Mouse (Mus musculus) CD4-positive helper T cell, adult 2 months (primary cell): Measurements from ENCODE around the gene Avp.
A peak's percentile ranks its signal among the peaks of the same experiment; 100 is the strongest.

Experiments
- DNase-seq: peaks from one replicate; pipeline ENCODE4 v3.0.0-alpha.2; 2012; ENCODE audit warnings: low read depth, missing footprints, low spot score

The Avp gene

DNA sequence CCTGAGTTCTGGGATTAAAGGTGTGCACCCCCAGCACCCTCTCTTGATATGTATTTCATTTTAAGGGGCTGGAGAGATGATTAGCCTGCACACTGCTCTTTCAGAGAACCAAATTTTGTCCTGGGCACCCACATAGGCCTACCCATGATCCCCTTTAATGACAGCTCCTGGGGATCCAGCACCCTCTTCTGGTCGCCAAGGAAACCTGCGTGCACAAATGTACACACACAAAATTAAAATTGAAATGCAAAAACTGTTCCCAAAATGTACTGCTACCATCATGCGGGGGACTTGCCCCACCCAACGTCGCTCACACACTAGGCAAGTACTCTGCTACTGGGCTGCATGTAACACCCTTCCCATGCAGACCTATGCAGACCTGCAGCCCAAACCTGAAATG, 7.4 kb downstream of the Avp start:
- no peak for DNase-seq

DNA sequence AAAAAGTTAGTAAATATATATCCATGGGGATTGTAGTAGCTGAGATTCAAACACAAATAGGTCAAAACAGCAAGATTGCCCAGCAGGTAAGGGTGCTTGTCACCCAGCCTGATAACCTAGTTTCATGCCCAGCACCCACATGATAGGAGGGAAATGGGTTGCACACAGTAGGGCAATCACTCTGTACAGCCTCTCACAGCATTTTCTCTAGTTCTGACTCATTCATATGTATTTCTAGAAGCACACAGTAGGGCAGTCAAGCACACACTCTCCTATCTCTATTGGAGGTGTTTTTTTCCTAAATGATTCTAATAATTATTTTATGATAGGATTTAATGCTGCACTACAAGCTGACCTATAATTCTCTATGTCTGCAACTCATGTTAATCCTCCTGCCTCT, 12.4 kb downstream of the Avp start:
- DNase-seq = no peak

DNA sequence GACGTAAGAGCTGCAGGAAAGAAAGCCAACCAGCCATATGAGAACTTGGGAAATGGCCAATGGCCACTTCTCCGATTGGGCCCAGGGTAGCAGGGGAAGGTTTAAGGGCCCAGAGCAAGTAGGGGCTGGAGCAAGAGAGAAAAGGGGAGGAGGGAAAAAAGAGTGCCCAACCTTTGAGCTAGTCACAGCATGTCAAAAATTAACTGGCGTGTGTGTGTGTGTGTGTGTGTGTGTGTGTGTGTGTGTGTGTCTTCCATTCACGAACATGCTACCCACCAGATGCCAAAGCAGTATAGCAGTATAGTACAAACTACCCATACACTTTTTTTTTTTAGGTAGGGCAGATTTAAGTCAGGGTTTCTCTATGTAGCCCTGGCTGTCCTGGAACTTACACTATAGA, 13.4 kb downstream of the Avp start:
- no peak for DNase-seq

DNA sequence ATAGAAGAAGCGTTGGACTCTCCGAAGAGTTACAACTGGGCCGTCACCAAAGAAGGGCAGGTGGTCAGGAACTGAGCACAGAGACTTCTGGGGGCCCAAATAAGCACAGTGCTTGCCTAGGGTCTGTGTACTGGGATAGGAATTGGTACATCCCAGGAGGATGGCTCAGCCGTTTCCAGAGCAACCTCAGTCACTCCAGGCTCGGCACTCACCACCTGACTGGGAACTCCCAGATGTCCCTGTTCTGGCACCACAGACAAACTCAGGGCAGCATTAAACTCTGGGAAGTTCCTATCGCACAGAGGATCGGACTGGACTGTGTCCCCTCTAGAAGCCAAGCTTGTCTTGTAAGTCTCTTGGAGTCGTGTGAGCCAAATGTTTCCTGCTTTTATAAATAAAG, 17.4 kb downstream of the Avp start:
- DNase-seq = no peak

DNA sequence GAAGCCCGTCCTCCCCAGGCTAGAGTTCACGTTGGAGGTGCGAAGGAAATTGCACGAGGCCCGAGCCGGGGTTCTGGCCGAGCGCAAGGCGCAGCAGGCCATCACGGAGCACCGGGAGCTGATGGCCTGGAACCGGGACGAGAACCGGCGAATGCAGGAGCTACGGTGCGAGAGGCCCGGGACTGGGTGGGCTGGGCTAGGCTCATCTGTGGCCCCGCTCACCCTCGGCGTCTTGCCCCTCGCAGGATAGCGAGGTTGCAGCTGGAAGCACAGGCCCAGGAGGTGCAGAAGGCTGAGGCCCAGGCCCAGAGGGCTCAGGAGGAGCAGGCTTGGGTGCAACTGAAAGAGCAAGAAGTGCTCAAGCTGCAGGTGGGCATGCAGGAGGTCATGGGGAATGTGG, 18.3 kb downstream of the Avp start:
- no peak for DNase-seq

DNA sequence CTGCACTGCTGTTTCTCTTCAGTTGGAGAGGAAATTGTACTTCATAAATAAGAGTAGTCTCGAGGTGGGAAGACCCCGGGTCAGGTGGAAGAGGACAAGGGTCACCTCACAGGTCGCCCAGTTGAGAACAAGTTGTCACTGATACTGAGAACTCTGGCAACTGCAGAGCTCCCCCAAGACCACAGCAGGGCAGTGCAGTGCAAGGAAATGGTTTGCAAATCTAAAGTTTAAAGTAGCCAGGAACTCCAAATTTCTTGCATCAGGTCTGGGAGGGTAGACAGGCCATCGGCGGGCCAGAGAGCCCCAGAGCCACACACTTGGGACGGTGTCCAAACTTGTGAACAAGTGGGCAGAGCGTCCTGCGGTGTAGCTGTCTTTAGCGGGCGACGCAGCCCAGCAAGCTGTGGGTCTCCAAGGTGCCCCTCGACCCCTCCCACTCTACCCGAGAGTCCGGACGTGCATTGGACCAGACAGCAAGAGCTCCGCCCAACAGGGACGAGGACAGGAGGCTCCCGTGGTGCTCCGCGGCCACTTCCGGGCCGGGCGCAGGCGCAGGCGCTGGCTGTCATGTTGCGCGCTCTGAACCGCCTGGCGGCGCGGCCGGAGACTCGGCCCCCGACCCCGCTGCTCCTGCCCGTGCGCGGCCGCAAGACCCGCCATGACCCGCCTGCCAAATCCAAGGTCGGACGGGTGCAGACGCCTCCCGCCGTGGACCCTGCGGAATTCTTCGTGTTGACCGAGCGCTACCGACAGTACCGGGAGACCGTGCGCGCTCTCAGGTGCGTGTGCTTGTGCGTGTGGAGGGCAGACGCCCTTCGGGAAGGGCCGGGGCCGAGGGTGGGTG, 18.9 kb downstream of the Avp start, which contains the start of gene Mrps26:
TSS of gene Mrps26 (plus strand) at position 531 of the 844 bp plus-strand sequence.
- DNase-seq = peak; percentile 93

DNA sequence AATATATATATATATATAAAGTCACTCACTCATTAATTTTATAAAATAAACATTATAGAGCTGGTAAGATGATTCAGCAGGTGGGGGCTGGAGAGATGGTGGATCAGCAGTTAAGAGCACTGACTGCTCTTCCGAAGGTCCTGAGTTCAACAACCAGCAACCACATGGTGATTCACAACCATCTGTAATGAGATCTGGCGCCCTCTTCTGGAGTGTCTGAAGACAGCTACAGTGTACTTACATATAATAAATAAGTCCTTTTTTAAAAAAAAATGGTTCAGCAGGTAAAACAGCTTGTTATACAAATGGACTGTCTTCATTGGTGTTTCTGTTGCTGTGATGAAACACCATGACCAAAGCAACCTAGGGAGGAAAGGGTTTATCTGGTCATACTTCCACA, 24.3 kb downstream of the Avp start:
- DNase-seq = no peak

DNA sequence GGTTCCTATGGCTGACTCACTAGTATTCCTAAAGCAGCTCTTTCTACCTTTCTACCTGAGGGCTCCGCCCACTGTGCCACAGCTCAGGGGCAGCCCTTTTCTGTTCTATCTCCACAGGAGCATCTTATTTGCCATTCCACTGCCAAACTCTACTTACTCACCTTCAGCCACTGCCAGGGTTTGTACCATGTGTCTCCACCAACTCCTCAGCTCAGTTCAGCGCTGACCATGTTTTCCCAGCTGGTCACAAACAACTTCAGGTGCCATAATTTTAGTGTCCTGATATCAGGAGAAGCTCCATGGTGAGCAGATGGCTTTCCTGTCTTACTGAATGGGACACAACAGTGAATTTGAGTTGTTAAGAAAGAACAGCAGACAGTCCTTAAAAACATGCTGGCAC, 24.9 kb downstream of the Avp start:
- DNase-seq = no peak

DNA sequence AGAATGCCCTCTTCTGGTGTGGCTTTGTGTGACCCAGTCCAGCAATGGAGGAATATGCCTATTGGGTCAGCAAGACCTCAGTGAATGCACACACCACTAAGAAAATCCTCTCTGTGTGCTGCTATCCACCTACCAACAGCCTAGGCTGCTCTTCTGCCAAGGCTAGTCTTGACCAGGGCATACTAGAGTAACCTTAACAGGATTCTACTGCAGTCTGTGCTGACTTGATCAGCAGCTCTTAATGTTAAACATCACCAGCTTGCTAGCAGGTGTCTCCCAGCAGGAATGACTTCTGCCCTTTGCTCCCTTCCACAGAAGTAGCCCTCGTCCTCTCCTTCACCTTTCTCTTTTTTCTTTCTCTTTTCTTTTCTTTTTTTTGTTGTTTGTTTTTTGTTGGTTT, 26.1 kb downstream of the Avp start:
- DNase-seq = no peak

DNA sequence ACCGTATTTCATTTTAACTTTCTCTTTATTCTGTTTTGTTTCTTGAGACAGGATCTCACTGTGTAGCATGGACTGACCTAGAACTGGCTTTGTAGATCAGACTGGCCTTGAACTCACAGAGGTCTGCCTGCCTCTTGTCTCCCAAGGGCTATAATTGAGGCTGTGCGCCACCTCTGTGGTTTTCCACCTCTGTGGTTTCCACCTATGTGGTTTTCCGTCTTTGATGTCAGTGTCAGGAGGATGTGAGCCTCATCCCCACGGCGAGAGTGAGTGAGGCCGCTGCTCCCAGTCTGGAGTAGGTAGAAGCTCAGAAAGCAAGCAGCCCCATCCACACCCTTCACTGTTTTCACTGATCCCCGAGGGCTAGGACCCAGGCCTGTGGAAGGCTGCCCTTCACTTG, 27.5 kb downstream of the Avp start:
- DNase-seq = peak; percentile 68

DNA sequence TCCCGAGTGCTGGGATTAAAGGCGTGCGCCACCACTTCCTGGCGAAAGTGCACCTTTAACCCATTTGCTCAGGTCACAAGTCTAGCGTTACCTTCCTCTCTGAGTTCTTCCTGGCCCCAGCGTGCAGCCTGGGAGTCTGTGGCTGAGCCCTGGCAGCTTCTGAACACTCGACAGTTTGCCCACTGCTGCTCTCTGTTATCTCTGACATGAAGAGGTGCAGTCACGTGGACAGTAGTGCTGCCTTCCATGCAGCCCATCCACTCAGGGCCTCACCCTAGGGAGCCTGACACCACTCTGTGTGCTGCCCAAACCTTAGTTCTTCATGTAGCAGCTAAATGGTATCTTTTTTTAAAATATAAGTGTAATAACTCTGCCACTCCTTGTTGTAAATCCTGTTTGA, 35.4 kb downstream of the Avp start:
- no peak for DNase-seq

DNA sequence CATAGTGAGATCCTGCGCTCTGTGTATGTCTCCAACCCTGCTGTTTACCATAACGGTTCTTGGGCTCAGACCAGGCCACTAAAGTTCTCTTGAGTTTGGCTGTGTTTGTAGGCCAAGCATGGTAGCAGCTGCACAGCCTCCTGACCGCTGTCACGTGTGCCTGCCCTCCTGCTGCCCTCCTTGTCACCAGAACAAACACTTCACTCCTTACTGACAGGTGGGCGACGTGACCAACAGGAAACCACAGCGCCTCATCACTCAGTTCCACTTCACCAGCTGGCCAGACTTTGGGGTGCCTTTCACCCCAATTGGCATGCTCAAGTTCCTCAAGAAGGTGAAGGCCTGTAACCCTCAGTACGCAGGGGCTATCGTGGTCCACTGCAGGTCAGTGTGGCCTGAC, 42.1 kb downstream of the Avp start:
- DNase-seq = peak; percentile 41

DNA sequence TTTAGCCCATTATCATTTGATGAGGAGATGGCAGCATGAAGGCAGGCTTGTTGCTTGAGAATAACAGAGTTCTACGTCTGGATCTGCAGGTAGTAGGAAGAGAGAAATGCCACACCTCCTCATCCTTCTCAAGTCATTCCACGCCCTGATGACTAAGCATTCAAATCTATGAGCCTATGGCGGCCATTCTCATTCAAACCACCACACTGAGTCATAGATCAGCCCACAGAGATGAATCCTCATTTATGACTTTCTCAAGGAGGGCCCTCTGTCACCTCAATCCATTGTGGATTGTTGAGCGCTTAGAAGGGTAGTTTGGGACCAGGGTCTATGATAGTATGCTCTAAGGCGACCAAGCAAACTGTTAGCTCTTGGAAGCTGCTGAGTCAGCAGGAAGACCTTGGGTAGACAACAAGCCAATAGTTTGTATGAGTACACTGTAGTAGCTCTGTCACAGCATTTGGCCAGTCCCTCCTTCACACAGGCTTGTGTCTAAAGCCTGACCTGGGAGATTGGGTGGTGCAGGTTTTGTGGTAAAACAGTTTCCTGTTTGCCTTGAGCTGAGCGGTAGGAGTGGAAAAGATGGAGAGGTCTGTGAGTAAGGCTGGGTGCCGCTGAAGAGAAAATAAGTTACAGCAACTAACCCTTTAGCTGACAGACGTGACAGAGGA, 43.3 kb downstream of the Avp start:
- DNase-seq = peak; percentile 66

DNA sequence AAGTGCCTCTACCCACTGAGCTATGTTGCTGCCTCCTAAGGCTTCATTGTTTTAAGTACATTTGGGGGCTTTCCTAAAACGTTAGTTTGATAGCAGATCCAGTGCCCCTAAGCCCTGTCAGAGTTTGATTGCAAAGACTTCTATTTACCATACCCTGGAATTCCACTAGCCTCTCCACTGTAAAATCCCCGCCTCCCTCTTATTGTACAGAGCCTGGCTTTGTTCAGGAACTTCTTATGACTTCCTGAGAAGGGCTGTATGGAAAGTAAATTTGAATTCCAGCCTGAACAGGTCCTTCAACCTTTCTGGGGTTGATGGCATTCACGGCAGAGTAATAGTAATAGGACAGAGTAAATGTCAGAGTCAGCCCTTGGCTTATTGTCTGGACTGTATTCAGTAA, 45.5 kb downstream of the Avp start:
- DNase-seq = no peak

DNA sequence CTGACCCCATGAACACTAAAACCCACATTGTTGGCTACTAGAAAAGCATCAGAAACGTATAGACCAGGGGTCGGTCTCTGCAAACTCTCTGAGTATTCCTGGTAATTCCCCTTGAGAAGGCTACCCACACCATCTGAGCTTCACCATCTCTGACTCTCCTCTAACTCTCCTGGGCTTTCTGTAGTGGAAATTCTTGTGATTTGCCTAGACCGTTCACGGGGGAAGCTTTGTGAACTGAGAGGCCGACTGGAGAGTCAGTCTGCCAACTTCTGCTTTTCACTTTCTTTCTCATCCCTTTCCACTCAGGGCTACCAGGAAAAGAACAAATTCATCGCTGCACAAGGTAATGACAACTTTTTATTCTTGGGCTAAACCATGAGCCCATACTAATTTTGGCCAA, 47.3 kb downstream of the Avp start:
- no peak for DNase-seq

DNA sequence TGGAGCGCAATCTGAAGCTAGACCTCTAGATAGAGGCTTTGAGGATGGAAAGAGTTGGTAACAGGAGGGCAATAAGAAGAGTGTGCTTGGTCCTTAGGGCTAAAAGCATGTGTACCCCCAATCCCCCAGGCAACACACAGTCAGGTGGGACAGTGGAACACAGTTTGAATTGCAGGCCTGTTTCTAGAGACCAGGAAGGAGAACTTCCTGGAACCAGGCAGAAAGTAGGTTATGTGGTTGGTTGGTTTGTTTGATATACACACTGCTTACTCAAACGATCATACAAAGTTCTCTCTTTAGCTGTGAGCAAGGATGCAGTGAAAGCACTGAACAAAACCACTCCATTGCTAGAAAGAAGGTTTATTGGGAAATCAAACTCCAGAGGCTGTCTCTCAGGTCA, 50.2 kb downstream of the Avp start:
- peak; percentile 6 for DNase-seq
